Mouse (Mus musculus) thymus, adult 2 months (tissue): ENCODE results near the gene Olfr1441. TPM values are rescaled to one million over a fixed set of nuclear protein-coding genes. Genes with fewer than 3 reads are reported as not detected.

ENCODE experiments used
- DNase-seq: peaks from one replicate; pipeline ENCODE4 v3.0.0; 2021
- H3K27ac ChIP-seq: fragments of 200-500 bp; 2 replicates; pipeline ENCODE4 v1.5.1; 2012; ENCODE audit warnings: low read length, control low read depth; ENCODE audit not compliant: control insufficient read depth, insufficient read depth
- H3K27me3 ChIP-seq: fragments of 200-500 bp; 2 replicates; pipeline ENCODE4 v1.6.1; 2012; ENCODE audit warnings: mild to moderate bottlenecking, low read length, moderate library complexity, mixed read lengths; ENCODE audit not compliant: control insufficient read depth, insufficient read depth
- H3K36me3 ChIP-seq: fragments of 200-500 bp; 2 replicates; pipeline ENCODE4 v1.6.1; 2012; ENCODE audit warnings: mild to moderate bottlenecking, low read length, moderate library complexity; ENCODE audit not compliant: control insufficient read depth, insufficient read depth
- H3K4me1 ChIP-seq: fragments of 200-500 bp; replicated peaks from 2 replicates; pipeline ENCODE4 v1.6.1; 2012; ENCODE audit warnings: low read length; ENCODE audit not compliant: control insufficient read depth, insufficient read depth
- H3K4me3 ChIP-seq: fragments of 200-500 bp; 2 replicates; pipeline ENCODE4 v1.5.1; 2012; ENCODE audit warnings: mild to moderate bottlenecking, low read length, control low read depth, moderate library complexity; ENCODE audit not compliant: control insufficient read depth, insufficient read depth
- CTCF ChIP-seq: fragments of 200-500 bp; IDR thresholded peaks from 2 replicates; pipeline ENCODE4 v1.5.1; 2012; ENCODE audit warnings: mild to moderate bottlenecking, control low read depth, low read length, moderate library complexity, borderline replicate concordance; ENCODE audit not compliant: control insufficient read depth, poor library complexity, insufficient read depth; ENCODE audit errors: extremely low read depth
- POLR2A ChIP-seq: fragments of 200-500 bp; IDR thresholded peaks from 2 replicates; pipeline ENCODE4 v1.6.1; 2012; ENCODE audit warnings: mild to moderate bottlenecking, low read length, control low read depth, moderate library complexity; ENCODE audit not compliant: control insufficient read depth, poor library complexity, insufficient read depth; ENCODE audit errors: extremely low read depth
- WGBS: fragments of 180-500 bp; shearing (Covaris S2); methylation state at CpG from one replicate; pipeline ENCODE4 v1.1.7; 2018; 5-methylcytosine and 5-hydroxymethylcytosine counted together
- polyA plus RNA-seq: library from polyadenylated mRNA; depleted of rRNA; stranded (reverse); fragments of >200 nt; gene quantifications from 2 replicates; pipeline ENCODE4 v1.2.3, GENCODE M21; 2012; rRNA removed

The Olfr1441 gene
- not detected in 2 replicates for polyA plus RNA-seq

DNA sequence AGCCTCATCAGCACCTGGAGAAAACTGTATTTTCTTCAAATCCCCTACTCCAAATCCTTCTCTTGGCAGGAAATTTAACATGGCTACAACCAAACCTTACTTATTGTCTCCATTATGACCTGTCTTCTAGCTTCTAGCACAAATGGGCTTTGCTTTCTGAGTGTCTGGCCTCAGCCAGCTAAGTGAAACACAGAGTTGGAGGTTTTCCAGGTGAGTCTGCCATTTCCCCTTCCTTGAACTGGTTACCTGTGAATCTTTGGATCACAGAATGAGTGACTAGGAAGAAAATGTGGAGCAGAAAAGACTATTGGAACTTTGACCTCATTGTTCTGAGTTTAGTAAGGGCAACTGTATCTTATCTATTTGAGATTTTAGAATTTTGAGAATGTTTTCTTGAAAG is at the start of gene Olfr1441:
Gene Olfr1441, plus strand, starts transcription at position 73 of the 400 bp plus-strand sequence.
- DNase-seq = no peak
- H3K27me3 ChIP-seq = no peaks in the 10 kb centered on the region
- H3K4me1 ChIP-seq = no peaks in the 10 kb centered on the region
- TF ChIP-seq CTCF (no peak), POLR2A (no peak)
- no peak within 1 kb of the TSS for H3K27ac ChIP-seq
- no peaks in the 10 kb centered on the region for H3K36me3 ChIP-seq
- H3K4me3 ChIP-seq = no peak within 1 kb of the TSS

- TF ChIP-seq POLR2A = no peak
- no peak for TF ChIP-seq CTCF
- no peaks in the 10 kb centered on the region for H3K27me3 ChIP-seq
- DNase-seq = no peak
- no peak overlapping the region for H3K4me3 ChIP-seq
- no peaks in the 10 kb centered on the region for H3K4me1 ChIP-seq
- H3K36me3 ChIP-seq = no peaks in the 10 kb centered on the region
- no peak overlapping the region for H3K27ac ChIP-seq
- 80% methylated on average over 3 of the region's 3 CpGs for WGBS
These were observed 44.2 kb upstream of the Olfr1441 start for GRCm38 (mm10) chr19:12373004-12373403.

DNA sequence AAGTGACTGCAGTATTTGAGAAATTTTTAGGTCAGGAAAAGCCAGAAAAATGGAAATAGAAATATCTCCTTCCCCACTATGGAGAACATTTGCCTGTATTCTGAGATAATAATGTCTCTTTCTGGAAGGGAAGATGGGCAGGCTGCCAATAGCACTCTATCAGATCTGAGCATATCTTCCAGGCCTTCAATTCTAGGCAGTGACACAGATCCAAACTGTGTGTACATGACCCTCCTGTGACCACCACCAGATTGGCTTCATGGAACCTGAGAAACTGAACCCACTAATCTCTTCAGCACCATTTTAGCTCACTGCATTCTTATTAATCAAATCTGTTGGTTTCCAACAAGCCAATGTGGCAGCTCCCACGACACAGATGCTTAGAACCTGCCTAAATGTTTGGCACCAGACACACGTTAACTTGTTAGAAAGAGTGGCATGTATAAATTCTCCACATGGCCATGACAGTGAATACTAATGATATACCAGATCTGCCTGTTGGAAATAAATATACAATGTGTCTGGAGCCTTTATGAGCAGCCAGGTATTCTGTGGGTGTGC is 42.7 kb upstream of the Olfr1441 start:
- WGBS = 76% methylated on average over 2 of the region's 2 CpGs
- Histone ChIP-seq H3K27me3 (no peaks in the 10 kb centered on the region), H3K4me1 (no peaks in the 10 kb centered on the region), H3K4me3 (no peak overlapping the region), H3K36me3 (no peaks in the 10 kb centered on the region), H3K27ac (no peak overlapping the region)
- TF ChIP-seq CTCF (no peak), POLR2A (no peak)
- no peak for DNase-seq

- Histone ChIP-seq H3K27me3 (no peaks in the 10 kb centered on the region), H3K36me3 (no peaks in the 10 kb centered on the region), H3K27ac (no peak within 1 kb of the TSS), H3K4me3 (no peak within 1 kb of the TSS), H3K4me1 (no peaks in the 10 kb centered on the region)
- TF ChIP-seq CTCF (no peak), POLR2A (no peak)
- DNase-seq = no peak
- WGBS = 89% methylated on average over 2 of the region's 2 CpGs
These were observed 30.3 kb upstream of the Olfr1441 start, which contains the start of gene Olfr1440 for GRCm38 (mm10) chr19:12386979-12387378. TSS of gene Olfr1440 (plus strand) at chr19:12387279.

DNA sequence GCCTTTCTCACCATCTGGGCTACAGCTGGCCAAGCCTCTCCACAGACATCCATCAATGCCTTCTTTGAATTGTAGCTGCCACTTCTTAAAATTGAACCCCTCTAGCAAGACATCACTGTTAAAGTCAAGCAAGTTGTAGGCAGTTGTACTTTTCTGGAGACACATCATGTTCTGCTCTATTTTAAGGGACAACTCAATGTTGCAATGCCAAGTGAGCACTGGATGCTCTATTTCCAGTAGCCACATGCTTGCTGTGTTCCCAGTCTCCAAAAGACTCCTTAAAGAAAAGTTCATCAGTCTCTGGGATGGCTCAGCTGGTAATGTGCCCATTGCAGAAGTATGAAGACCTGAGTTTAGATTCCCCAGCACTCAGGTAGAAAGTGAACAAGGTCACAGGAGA is 3.5 kb upstream of the Olfr1441 start:
- no peaks in the 10 kb centered on the region for H3K4me1 ChIP-seq
- no peak for DNase-seq
- TF ChIP-seq CTCF = no peak
- no peak for TF ChIP-seq POLR2A
- H3K36me3 ChIP-seq = no peaks in the 10 kb centered on the region
- no peak overlapping the region for H3K27ac ChIP-seq
- H3K4me3 ChIP-seq = no peak overlapping the region
- H3K27me3 ChIP-seq = no peaks in the 10 kb centered on the region

GRCm38 (mm10) chr19:12418312-12418711 is 1.1 kb downstream of the Olfr1441 start:
- WGBS = 93% methylated on average over 3 of the region's 3 CpGs
- Histone ChIP-seq H3K27ac (no peak overlapping the region), H3K27me3 (no peaks in the 10 kb centered on the region), H3K4me3 (no peak overlapping the region), H3K36me3 (no peaks in the 10 kb centered on the region), H3K4me1 (no peaks in the 10 kb centered on the region)
- DNase-seq = no peak
- no peak for TF ChIP-seq POLR2A

DNA sequence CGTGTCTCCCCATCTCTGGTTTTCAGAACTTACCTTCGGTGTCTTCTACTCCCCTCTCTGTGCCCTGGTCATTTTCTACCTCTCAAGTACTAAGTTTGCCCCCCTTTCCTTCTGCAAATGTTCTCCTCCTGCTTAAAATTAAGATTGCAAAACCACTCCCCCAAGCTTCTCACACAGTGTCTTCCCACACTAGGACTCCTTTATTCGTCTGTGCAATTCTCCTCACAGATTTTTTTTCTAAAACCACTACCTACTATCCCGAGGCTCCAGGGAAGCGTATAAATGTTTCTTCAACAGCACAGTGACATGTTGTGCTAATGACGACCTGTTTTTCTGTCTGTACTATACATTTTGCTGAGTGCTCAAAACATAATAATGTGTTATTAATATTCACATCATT is 3.3 kb downstream of the Olfr1441 start:
- WGBS = 84% methylated on average over 6 of the region's 6 CpGs
- Histone ChIP-seq H3K4me3 (no peak overlapping the region), H3K4me1 (no peaks in the 10 kb centered on the region), H3K36me3 (no peaks in the 10 kb centered on the region), H3K27ac (no peak overlapping the region), H3K27me3 (no peaks in the 10 kb centered on the region)
- no peak for TF ChIP-seq POLR2A
- TF ChIP-seq CTCF = no peak
- no peak for DNase-seq
